Mouse (Mus musculus) hindbrain, embryonic 14.5 days (tissue): ENCODE data around the gene Gm17304. TPM values are rescaled to one million over a fixed set of nuclear protein-coding genes. Genes with fewer than 3 reads are reported as not detected.

Experiments
- ATAC-seq: fragments of 200-750 bp; cut with Nextera tagmentation; 2 replicates; pipeline ENCODE4 v1.8.0; 2017; ENCODE audit warnings: moderate number of reproducible peaks, mild to moderate bottlenecking, moderate TSS enrichment, moderate library complexity; ENCODE audit not compliant: low FRiP score
- DNase-seq: peaks from one replicate; pipeline ENCODE4 v3.0.0-alpha.2; 2015; ENCODE audit warnings: low spot score
- H3K27ac ChIP-seq: fragments of 300-500 bp; sonication (generic); 2 replicates; pipeline ENCODE4 v1.5.1; 2014; ENCODE audit warnings: mild to moderate bottlenecking, moderate library complexity
- H3K27me3 ChIP-seq: fragments of 300-500 bp; sonication (generic); 2 replicates; pipeline ENCODE4 v1.6.1; 2014; ENCODE audit warnings: mild to moderate bottlenecking, low read length, mixed read lengths; ENCODE audit not compliant: control insufficient read depth, insufficient read depth
- H3K36me3 ChIP-seq: fragments of 300-500 bp; sonication (generic); replicated peaks from 2 replicates; pipeline ENCODE4 v1.6.1; 2014; ENCODE audit not compliant: control insufficient read depth, insufficient read depth
- H3K4me1 ChIP-seq: fragments of 300-500 bp; sonication (generic); replicated peaks from 2 replicates; pipeline ENCODE4 v1.6.1; 2014; ENCODE audit warnings: antibody characterized with exemption, low read length, mixed read lengths; ENCODE audit not compliant: control insufficient read depth, insufficient read depth
- H3K4me2 ChIP-seq: fragments of 300-500 bp; sonication (generic); replicated peaks from 2 replicates; pipeline ENCODE4 v1.6.1; 2014; ENCODE audit warnings: mild to moderate bottlenecking, moderate library complexity
- H3K4me3 ChIP-seq: fragments of 300-500 bp; sonication (generic); replicated peaks from 2 replicates; pipeline ENCODE4 v1.5.1; 2014; ENCODE audit warnings: mild to moderate bottlenecking, low read length
- H3K9ac ChIP-seq: fragments of 300-500 bp; sonication (generic); 2 replicates; pipeline ENCODE4 v1.6.1; 2014
- H3K9me3 ChIP-seq: fragments of 300-500 bp; sonication (generic); 2 replicates; pipeline ENCODE4 v1.6.1; 2016; ENCODE audit warnings: low read length; ENCODE audit not compliant: control insufficient read depth
- WGBS: fragments of 180-500 bp; shearing (Covaris S2); extraction: QIAGEN DNeasy Blood & Tissue Kit; methylation state at CpG from one replicate; pipeline ENCODE4 v1.1.7; 2014; 5-methylcytosine and 5-hydroxymethylcytosine counted together
- polyA plus RNA-seq: library from polyadenylated mRNA; unstranded; fragments of >200 nt; fragmentation: Nextera tagmentation; extraction: Ambion mirVana; gene quantifications from 2 replicates; pipeline ENCODE4 v1.2.1, GENCODE M21; 2014

Gene Gm17304
- polyA plus RNA-seq, 1 experiment from 2014 or later: not detected

GRCm38 (mm10) chr5:106614570-106614969, 5.7 kb downstream of the Gm17304 start:
- Histone ChIP-seq H3K9ac (no peak overlapping the region), H3K9me3 (no peaks in the 10 kb centered on the region), H3K4me3 (no peak overlapping the region), H3K27me3 (no peaks in the 10 kb centered on the region), H3K27ac (no peak overlapping the region), H3K4me1 (no peaks in the 10 kb centered on the region), H3K36me3 (peaks cover 5% of the 10 kb centered on the region; the same call in 1 of the 2 replicates), H3K4me2 (no peak overlapping the region)
- DNase-seq (no peak), ATAC-seq (no peak)
- 88% methylated on average over 7 of the region's 7 CpGs for WGBS

GRCm38 (mm10) chr5:106615006-106615405, 6.1 kb downstream of the Gm17304 start:
- 93% methylated on average over 2 of the region's 2 CpGs for WGBS
- no peak for DNase-seq

GRCm38 (mm10) chr5:106620446-106620845, 11.5 kb downstream of the Gm17304 start:
- 91% methylated on average over 6 of the region's 6 CpGs for WGBS
- Histone ChIP-seq H3K4me1 (no peaks in the 10 kb centered on the region), H3K4me2 (no peak overlapping the region), H3K9me3 (no peaks in the 10 kb centered on the region), H3K27me3 (no peaks in the 10 kb centered on the region), H3K36me3 (peaks cover 12% of the 10 kb centered on the region), H3K4me3 (no peak overlapping the region), H3K27ac (no peak overlapping the region), H3K9ac (no peak overlapping the region)
- no peak for DNase-seq
- no peak for ATAC-seq

More at GRCm38 (mm10) chr5:106615006-106615405, 6.1 kb downstream of the Gm17304 start:
- Histone ChIP-seq H3K27me3 (no peaks in the 10 kb centered on the region), H3K9ac (no peak overlapping the region), H3K36me3 (peaks cover 5% of the 10 kb centered on the region; the same call in 1 of the 2 replicates), H3K9me3 (no peaks in the 10 kb centered on the region), H3K27ac (no peak overlapping the region), H3K4me1 (no peaks in the 10 kb centered on the region), H3K4me3 (no peak overlapping the region), H3K4me2 (no peak overlapping the region)
- no peak for ATAC-seq

DNA sequence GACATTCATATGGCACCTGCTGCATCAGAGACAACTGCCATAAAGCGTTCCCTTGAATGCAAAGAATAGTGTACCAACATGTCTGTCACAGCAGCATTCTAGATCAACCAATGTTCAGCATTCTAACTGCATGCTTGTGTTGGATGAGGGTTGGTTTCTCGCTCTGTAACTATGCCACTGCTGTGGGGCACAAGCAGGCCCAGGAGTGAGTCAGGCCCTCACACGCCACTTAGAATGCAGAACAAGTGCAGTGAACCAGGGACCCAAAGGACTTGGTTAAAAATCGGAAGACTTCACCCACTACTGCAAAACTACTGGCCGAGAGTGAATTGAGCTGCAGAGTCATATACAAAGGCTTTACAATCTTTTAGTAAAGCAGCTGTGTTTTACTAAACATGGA, 13.3 kb downstream of the Gm17304 start:
- Histone ChIP-seq H3K27ac (no peak overlapping the region), H3K9ac (no peak overlapping the region), H3K36me3 (peaks cover 12% of the 10 kb centered on the region), H3K4me2 (no peak overlapping the region), H3K9me3 (no peaks in the 10 kb centered on the region), H3K4me3 (no peak overlapping the region), H3K27me3 (no peaks in the 10 kb centered on the region), H3K4me1 (no peaks in the 10 kb centered on the region)
- 94% methylated on average over 5 of the region's 5 CpGs for WGBS
- no peak for DNase-seq
- no peak for ATAC-seq

DNA sequence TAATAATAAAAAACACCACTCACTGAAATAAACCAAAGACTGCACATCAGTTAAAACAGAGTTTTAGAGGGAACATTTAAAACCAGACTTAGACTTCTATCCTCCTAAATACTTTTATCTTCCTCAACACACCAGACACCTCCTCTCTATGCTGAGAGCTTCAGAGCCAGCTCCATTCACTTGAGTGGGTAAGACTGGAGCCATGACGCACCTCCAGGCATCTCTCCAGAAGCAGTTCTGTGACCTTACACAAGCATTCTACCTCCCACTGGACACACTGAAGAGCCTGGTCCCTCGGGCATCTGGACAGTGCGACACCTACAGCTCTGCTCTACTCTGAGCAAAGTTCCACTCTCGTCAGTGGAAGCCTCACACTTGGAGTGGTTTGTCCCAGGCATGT, 14.4 kb downstream of the Gm17304 start:
- H3K4me2 ChIP-seq: no peak overlapping the region
- ATAC-seq (no peak), DNase-seq (no peak)
- peaks cover 2% of the 10 kb centered on the region; the same call in 1 of the 2 replicates for H3K4me1 ChIP-seq
- no peak overlapping the region for H3K27ac ChIP-seq
- no peak overlapping the region for H3K4me3 ChIP-seq
- no peaks in the 10 kb centered on the region for H3K9me3 ChIP-seq
- WGBS: 88% methylated on average over 4 of the region's 4 CpGs
- peaks cover 6% of the 10 kb centered on the region for H3K36me3 ChIP-seq
- H3K9ac ChIP-seq: no peak overlapping the region
- H3K27me3 ChIP-seq: no peaks in the 10 kb centered on the region

- WGBS: 66% methylated on average over 8 of the region's 8 CpGs
- Histone ChIP-seq H3K9me3 (no peaks in the 10 kb centered on the region), H3K4me1 (peaks cover 3% of the 10 kb centered on the region; the same call in 1 of the 2 replicates), H3K36me3 (peaks cover 6% of the 10 kb centered on the region; the same call in 1 of the 2 replicates), H3K27ac (no peak overlapping the region), H3K4me2 (no peak overlapping the region), H3K4me3 (no peak overlapping the region), H3K9ac (no peak overlapping the region), H3K27me3 (no peaks in the 10 kb centered on the region)
- ATAC-seq (no peak), DNase-seq (no peak)
Measured at GRCm38 (mm10) chr5:106628369-106629149, 19.7 kb downstream of the Gm17304 start.

- no peaks in the 10 kb centered on the region for H3K27me3 ChIP-seq
- H3K4me1 ChIP-seq: peaks cover 7% of the 10 kb centered on the region
- no peaks in the 10 kb centered on the region for H3K9me3 ChIP-seq
- no peak overlapping the region for H3K27ac ChIP-seq
- DNase-seq (no peak), ATAC-seq (no peak)
- 90% methylated on average over 13 of the region's 13 CpGs for WGBS
- peaks cover 44% of the 10 kb centered on the region for H3K36me3 ChIP-seq
- H3K4me3 ChIP-seq: no peak overlapping the region
- H3K9ac ChIP-seq: no peak overlapping the region
- H3K4me2 ChIP-seq: no peak overlapping the region
Measured at GRCm38 (mm10) chr5:106636423-106636946, 27.6 kb downstream of the Gm17304 start.

- H3K4me2 ChIP-seq: no peak overlapping the region
- H3K4me1 ChIP-seq: peaks cover 7% of the 10 kb centered on the region
- peaks cover 36% of the 10 kb centered on the region for H3K36me3 ChIP-seq
- WGBS: 97% methylated on average over 2 of the region's 2 CpGs
- H3K27me3 ChIP-seq: no peaks in the 10 kb centered on the region
- no peaks in the 10 kb centered on the region for H3K9me3 ChIP-seq
- no peak overlapping the region for H3K9ac ChIP-seq
- no peak overlapping the region for H3K4me3 ChIP-seq
- DNase-seq (no peak), ATAC-seq (no peak)
- H3K27ac ChIP-seq: no peak overlapping the region
Measured at GRCm38 (mm10) chr5:106639627-106640026, 30.7 kb downstream of the Gm17304 start.

GRCm38 (mm10) chr5:106640235-106640809, 31.4 kb downstream of the Gm17304 start:
- Histone ChIP-seq H3K9me3 (no peaks in the 10 kb centered on the region), H3K36me3 (peaks cover 30% of the 10 kb centered on the region), H3K27ac (no peak overlapping the region), H3K4me1 (peaks cover 7% of the 10 kb centered on the region), H3K9ac (no peak overlapping the region), H3K4me3 (no peak overlapping the region), H3K27me3 (no peaks in the 10 kb centered on the region), H3K4me2 (no peak overlapping the region)
- DNase-seq (no peak), ATAC-seq (no peak)
- 71% methylated on average over 5 of the region's 5 CpGs for WGBS
